Mouse (Mus musculus) embryonic facial prominence, embryonic 13.5 days (tissue): ENCODE data around the gene Akip1. TPM values are rescaled to one million over a fixed set of nuclear protein-coding genes. Genes with fewer than 3 reads are reported as not detected.

Source experiments
- ATAC-seq: fragments of 200-750 bp; cut with Nextera tagmentation; 2 replicates; pipeline ENCODE4 v1.8.0; 2017; ENCODE audit warnings: low read depth; ENCODE audit not compliant: insufficient number of reproducible peaks, insufficient read depth, low FRiP score, low TSS enrichment
- H3K27ac ChIP-seq: fragments of 300-500 bp; sonication (generic); 2 replicates; pipeline ENCODE4 v1.5.1; 2015; ENCODE audit warnings: moderate library complexity, mild to moderate bottlenecking, inconsistent platforms
- H3K27me3 ChIP-seq: fragments of 300-500 bp; sonication (generic); 2 replicates; pipeline ENCODE4 v1.6.1; 2015; ENCODE audit warnings: mild to moderate bottlenecking, inconsistent platforms
- H3K36me3 ChIP-seq: fragments of 300-500 bp; sonication (generic); 2 replicates; pipeline ENCODE4 v1.6.1; 2015; ENCODE audit warnings: mild to moderate bottlenecking, inconsistent platforms
- H3K4me1 ChIP-seq: fragments of 300-500 bp; sonication (generic); 2 replicates; pipeline ENCODE4 v1.6.1; 2015; ENCODE audit warnings: inconsistent platforms
- H3K4me2 ChIP-seq: fragments of 300-500 bp; sonication (generic); 2 replicates; pipeline ENCODE4 v1.6.1; 2015; ENCODE audit warnings: moderate library complexity, mild to moderate bottlenecking, inconsistent platforms
- H3K4me3 ChIP-seq: fragments of 300-500 bp; sonication (generic); 2 replicates; pipeline ENCODE4 v1.5.1; 2015; ENCODE audit warnings: mild to moderate bottlenecking, inconsistent platforms
- H3K9ac ChIP-seq: fragments of 300-500 bp; sonication (generic); 2 replicates; pipeline ENCODE4 v1.6.1; 2015; ENCODE audit warnings: mild to moderate bottlenecking, inconsistent platforms
- H3K9me3 ChIP-seq: fragments of 300-500 bp; sonication (generic); 2 replicates; pipeline ENCODE4 v1.6.1; 2016; ENCODE audit warnings: inconsistent platforms
- WGBS: fragments of 180-500 bp; shearing (Covaris S2); methylation state at CpG from one replicate; pipeline ENCODE4 v1.1.7; 2015; ENCODE audit warnings: mixed read lengths; 5-methylcytosine and 5-hydroxymethylcytosine counted together
- polyA plus RNA-seq: library from polyadenylated mRNA; unstranded; fragments of >200 nt; fragmentation: Nextera tagmentation; extraction: Ambion mirVana; gene quantifications from 2 replicates; pipeline ENCODE4 v1.2.1, GENCODE M21; 2015

The Akip1 gene
- polyA plus RNA-seq, 1 experiment from 2014 or later, result 33.7 TPM

DNA sequence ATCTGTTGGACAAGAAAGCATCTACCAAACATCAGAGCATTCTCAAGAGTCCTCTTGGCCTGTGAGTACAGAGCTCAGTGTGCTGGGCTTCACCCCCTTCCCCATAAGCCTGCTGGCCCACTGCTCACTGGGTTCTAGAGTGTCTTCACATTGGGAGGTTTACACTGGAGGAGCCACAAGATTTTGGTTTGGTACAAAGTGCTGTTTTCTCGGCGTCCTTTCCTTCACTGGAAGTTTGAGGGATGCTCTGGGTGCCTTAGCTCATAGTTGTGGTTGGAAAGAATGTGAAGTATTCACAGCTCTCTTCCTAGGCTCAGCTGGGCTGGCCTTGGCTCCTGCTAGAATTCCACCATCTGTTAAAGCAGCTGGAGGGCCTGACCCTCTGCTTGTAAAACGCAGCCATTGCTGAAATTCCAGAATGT is 5.5 kb downstream of the Akip1 start:
- Histone ChIP-seq H3K9me3 (no peaks in the 10 kb centered on the region), H3K4me3 (no peak overlapping the region), H3K36me3 (peaks cover 32% of the 10 kb centered on the region), H3K4me2 (no peak overlapping the region), H3K4me1 (peaks cover 26% of the 10 kb centered on the region), H3K27ac (no peak overlapping the region), H3K9ac (no peak overlapping the region), H3K27me3 (no peaks in the 10 kb centered on the region)
- ATAC-seq, result peak; percentile 52; the same call in 1 of the 2 replicates
- 23% methylated on average over 3 of the region's 3 CpGs for WGBS

DNA sequence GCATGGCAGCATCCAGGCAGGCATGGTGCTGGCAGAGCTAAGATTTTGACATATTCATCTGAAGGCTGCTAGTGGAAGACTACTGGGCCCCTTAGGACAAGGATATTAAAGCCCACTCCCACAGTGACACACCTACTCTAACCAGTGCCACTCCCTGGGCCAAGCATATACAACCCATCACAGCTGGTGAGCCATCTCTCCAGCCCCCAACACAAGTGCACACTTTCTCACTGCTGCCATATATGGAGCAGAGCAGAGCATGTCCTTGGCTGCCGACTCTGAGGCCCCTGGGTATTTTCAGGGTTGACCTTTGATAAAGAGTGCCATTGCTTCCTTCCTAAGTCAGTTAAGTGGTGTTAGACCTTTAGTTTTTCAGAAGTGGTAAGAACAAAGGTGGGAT is 6.6 kb downstream of the Akip1 start:
- WGBS, result 71% methylated on average over 1 of the region's 1 CpGs
- ATAC-seq, result no peak

DNA sequence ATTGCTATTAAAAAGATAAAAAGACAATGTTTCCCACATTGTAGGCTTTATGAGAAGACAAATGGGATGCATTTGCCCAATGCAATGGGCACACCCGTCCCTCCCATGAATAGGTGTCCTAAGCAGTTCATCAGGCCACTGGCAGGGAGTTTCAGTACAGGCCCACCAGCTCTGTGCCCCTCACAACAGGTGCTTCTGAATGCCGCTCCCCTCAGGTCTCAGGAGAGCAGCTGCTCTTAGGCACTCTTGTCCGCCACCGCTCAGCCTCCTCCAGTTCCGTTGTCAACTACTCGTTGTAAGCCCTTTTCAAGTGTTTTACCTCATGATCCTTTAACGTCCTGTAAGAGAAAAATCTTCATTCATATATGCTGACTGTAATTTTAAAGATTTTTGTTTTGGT is 8.7 kb downstream of the Akip1 start:
- H3K27ac ChIP-seq, result no peak overlapping the region
- H3K4me2 ChIP-seq, result no peak overlapping the region
- H3K4me1 ChIP-seq, result peaks cover 12% of the 10 kb centered on the region
- H3K4me3 ChIP-seq, result no peak overlapping the region
- WGBS, result 88% methylated on average over 7 of the region's 7 CpGs
- no peaks in the 10 kb centered on the region for H3K27me3 ChIP-seq
- no peaks in the 10 kb centered on the region for H3K9me3 ChIP-seq
- H3K9ac ChIP-seq, result no peak overlapping the region
- peaks cover 32% of the 10 kb centered on the region for H3K36me3 ChIP-seq
- ATAC-seq, result no peak

More for the DNA sequence above, 6.6 kb downstream of the Akip1 start:
- Histone ChIP-seq H3K9me3 (no peaks in the 10 kb centered on the region), H3K9ac (no peak overlapping the region), H3K27ac (no peak overlapping the region), H3K36me3 (peaks cover 32% of the 10 kb centered on the region), H3K27me3 (no peaks in the 10 kb centered on the region), H3K4me1 (peaks cover 18% of the 10 kb centered on the region), H3K4me3 (no peak overlapping the region), H3K4me2 (no peak overlapping the region)

DNA sequence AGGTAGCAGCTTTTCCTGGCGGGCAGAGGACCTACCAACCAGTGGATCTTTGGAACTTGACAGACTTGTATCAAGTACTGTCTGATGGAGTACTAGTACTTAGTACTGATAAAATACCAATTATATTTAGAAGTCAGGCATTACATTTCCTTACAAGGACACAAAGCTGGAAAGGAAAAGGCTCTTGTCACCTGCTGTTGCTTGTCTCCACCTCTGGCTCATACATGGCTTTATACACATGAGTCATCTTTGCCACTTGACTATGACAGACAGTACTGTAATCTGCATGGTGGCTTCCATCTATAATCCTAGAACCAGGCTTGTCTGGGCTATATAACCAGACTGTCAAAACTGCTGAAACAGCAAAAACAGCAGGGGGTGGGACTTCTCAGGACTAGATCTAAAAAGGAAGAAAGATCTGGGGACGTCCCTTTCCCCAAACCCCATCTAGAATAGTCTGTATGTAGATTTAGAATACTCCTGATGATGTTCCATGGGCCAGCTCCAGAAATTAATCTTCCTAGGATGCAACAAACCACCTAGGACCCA is 10.0 kb downstream of the Akip1 start:
- WGBS, result 89% methylated on average over 2 of the region's 2 CpGs
- no peaks in the 10 kb centered on the region for H3K27me3 ChIP-seq
- no peak for ATAC-seq

DNA sequence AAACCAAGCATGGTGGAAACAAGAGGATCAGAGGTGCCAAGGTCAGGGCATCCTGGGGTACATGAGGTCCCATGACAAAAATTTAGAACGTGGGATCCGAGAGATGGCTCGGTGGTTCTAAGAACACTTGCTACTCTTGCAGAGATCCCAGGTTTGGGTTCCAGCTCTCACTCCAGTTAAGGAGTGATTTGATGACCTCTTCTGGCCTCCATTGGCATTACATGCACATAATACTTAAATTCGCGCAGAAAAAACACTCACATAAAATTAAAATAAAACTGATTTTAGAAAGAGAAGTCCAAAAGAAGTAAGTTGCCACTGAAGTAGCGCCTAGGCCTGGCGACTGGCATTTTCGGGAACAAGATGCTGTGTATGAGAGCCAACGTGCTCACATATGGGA is 15.8 kb downstream of the Akip1 start:
- ATAC-seq, result no peak
- Histone ChIP-seq H3K9ac (no peak overlapping the region), H3K9me3 (no peaks in the 10 kb centered on the region), H3K36me3 (no peaks in the 10 kb centered on the region), H3K4me2 (no peak overlapping the region), H3K4me3 (no peak overlapping the region), H3K27ac (no peak overlapping the region), H3K4me1 (no peaks in the 10 kb centered on the region), H3K27me3 (no peaks in the 10 kb centered on the region)
- 61% methylated on average over 9 of the region's 9 CpGs for WGBS

More for the DNA sequence above, 10.0 kb downstream of the Akip1 start:
- Histone ChIP-seq H3K4me1 (peaks cover 6% of the 10 kb centered on the region), H3K9me3 (no peaks in the 10 kb centered on the region), H3K4me2 (no peak overlapping the region), H3K9ac (no peak overlapping the region), H3K27ac (no peak overlapping the region), H3K36me3 (peaks cover 32% of the 10 kb centered on the region), H3K4me3 (no peak overlapping the region)

DNA sequence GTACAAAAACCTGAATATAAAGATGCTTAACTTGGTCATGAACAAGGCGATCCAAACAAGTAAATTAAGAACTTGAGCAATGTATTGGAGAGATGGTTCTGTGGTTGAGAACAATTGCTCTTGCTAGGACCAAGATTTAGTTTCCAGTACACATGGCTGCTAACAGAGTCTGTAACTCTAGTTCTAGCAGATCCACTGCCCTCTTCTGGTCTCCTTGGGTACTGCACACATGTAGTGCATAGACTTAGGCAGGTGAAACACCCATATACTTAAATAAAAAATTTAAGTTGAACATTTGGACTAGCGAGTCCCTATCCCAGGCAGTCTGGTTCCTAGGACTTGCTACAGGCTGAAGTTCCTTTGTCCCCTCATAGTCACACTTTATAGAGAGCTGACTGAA is 19.1 kb downstream of the Akip1 start:
- H3K36me3 ChIP-seq, result no peaks in the 10 kb centered on the region
- WGBS, result 98% methylated on average over 2 of the region's 2 CpGs

DNA sequence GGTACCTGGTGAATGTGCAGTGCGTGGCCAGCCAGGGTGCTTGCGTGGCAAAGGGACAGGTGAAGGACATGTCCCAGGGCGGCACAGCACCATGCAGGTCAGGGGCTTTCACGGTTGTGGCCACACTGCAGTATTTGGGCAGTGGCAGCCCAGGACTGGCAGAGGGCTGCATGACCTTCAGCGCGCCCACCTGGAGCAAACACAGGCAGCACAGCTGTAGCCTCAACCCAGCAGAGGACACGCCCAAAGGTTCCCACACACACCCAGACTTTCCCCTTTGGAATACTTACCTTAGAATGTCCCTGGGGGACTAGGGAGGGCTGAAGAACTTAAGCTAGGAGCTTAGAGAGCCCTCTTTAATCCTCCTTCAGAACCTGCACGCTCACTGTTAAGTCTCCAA is 19.6 kb downstream of the Akip1 start:
- no peak overlapping the region for H3K9ac ChIP-seq
- WGBS, result 94% methylated on average over 8 of the region's 8 CpGs
- no peak overlapping the region for H3K4me2 ChIP-seq
- no peaks in the 10 kb centered on the region for H3K9me3 ChIP-seq
- no peaks in the 10 kb centered on the region for H3K4me1 ChIP-seq
- no peaks in the 10 kb centered on the region for H3K36me3 ChIP-seq
- no peak overlapping the region for H3K27ac ChIP-seq
- H3K27me3 ChIP-seq, result no peaks in the 10 kb centered on the region
- no peak overlapping the region for H3K4me3 ChIP-seq
- ATAC-seq, result no peak

More for the DNA sequence above, 19.1 kb downstream of the Akip1 start:
- no peak for ATAC-seq
- Histone ChIP-seq H3K27me3 (no peaks in the 10 kb centered on the region), H3K4me2 (no peak overlapping the region), H3K9ac (no peak overlapping the region), H3K4me3 (no peak overlapping the region), H3K9me3 (no peaks in the 10 kb centered on the region), H3K4me1 (no peaks in the 10 kb centered on the region), H3K27ac (no peak overlapping the region)

DNA sequence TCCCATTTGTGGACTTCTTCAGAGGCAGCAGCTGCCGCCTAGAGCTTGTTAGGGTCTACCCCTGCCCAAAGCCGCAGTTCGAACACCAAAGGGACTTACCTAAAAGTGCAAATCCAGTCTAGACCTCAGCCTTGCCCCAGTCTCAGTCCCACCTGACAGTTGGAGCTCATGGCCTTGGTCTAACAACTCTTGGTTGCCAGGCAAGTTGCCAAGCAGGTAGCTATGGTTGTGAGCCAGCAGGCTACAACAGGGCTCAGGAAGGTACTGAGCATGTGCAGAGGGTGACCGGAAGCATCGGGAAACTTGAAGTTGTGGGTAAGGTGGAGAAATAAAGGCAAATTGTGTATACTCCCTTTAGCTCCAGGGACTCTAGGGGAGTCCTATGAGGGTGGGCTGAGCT is 20.2 kb downstream of the Akip1 start, which contains the start of gene BC051019:
BC051019 (minus strand) TSS at position 154 of the 400 bp plus-strand sequence.
- H3K4me2 ChIP-seq, result no peak within 1 kb of the TSS
- H3K4me3 ChIP-seq, result no peak within 1 kb of the TSS
- no peak for ATAC-seq
- no peaks in the 10 kb centered on the region for H3K36me3 ChIP-seq
- H3K27ac ChIP-seq, result no peak within 1 kb of the TSS
- H3K9me3 ChIP-seq, result no peaks in the 10 kb centered on the region
- H3K4me1 ChIP-seq, result no peaks in the 10 kb centered on the region
- H3K27me3 ChIP-seq, result no peaks in the 10 kb centered on the region
- H3K9ac ChIP-seq, result no peak within 1 kb of the TSS
- WGBS, result 94% methylated on average over 5 of the region's 5 CpGs

DNA sequence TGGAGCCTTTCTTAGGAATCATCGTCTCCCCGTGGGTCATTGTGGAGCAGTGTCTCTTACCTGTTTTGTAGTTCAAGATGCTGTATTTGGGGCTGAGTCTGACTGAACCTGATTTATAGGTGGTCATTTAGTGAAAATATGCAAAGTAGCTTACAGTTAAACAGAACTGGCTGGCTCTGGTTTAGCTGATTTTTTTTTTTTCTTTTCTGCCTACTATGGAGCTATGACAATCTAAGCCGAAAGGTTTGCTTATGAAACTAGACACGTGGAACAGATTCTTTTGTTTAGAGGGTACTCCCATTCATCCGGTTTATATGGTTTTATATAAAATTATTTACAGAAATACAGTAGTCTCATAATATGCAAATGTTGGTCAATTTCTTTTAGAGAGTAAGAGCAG is 28.1 kb downstream of the Akip1 start, which contains the start of gene Ascl3:
Ascl3 (minus strand) TSS at position 101 of the 400 bp plus-strand sequence.
- Histone ChIP-seq H3K4me3 (no peak within 1 kb of the TSS), H3K9ac (no peak within 1 kb of the TSS), H3K27me3 (no peaks in the 10 kb centered on the region), H3K27ac (no peak within 1 kb of the TSS), H3K4me2 (no peak within 1 kb of the TSS), H3K36me3 (peaks cover 19% of the 10 kb centered on the region), H3K4me1 (peaks cover 13% of the 10 kb centered on the region), H3K9me3 (no peaks in the 10 kb centered on the region)
- ATAC-seq, result no peak
- 65% methylated on average over 5 of the region's 5 CpGs for WGBS

DNA sequence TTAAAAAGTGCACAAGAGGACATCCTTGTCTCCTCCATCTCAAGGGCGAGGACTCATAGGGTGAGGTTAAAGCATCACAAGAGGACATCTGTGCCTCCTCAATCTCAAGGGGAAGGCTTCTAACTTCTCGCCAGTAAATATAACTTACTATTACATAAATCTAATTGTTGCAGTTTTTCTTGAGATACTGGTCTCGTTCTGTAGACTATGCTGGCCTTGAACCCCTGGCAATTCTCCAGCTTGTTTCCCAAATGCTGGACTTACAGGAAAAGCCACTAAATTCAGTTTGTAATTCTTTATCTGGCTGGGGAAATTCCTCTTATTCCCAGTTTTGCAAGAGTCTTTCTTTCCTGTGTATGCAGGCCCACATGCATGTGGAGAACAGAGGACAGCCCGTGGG is 31.3 kb downstream of the Akip1 start:
- Histone ChIP-seq H3K9ac (no peak overlapping the region), H3K27ac (no peak overlapping the region), H3K4me1 (peaks cover 13% of the 10 kb centered on the region), H3K4me2 (no peak overlapping the region), H3K36me3 (peaks cover 30% of the 10 kb centered on the region), H3K27me3 (no peaks in the 10 kb centered on the region), H3K9me3 (no peaks in the 10 kb centered on the region), H3K4me3 (no peak overlapping the region)
- WGBS, result 85% methylated on average over 4 of the region's 4 CpGs
- ATAC-seq, result no peak

DNA sequence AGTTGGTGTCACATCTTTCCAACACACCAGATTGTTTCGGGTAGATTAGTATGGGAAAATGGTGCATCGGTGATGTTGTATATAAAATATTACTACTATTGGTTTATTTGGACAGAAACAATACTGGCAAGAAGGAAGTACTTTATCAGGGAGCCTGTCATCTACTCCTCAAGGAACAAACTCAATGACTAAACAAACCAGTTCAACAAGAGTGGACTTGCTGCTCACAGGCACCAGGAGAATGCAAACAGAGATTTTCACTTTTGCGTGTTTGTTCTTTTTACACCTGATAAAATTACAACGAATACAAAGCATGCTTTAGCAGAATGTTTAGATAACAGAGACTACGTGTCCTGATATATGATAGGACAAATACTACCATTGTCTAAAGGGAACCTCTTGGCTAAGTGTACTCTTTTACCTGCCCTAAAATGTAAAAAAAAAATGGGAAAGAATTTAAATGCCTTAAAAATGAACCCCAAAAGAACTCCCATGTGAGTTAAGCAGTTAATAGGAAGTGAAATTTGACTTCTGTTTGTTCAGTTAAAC is 36.4 kb downstream of the Akip1 start:
- H3K4me1 ChIP-seq, result no peaks in the 10 kb centered on the region; the same call in 1 of the 2 replicates
- WGBS, result 70% methylated on average over 5 of the region's 5 CpGs
- ATAC-seq, result no peak
- H3K27me3 ChIP-seq, result no peaks in the 10 kb centered on the region
- H3K4me2 ChIP-seq, result no peak overlapping the region
- H3K9ac ChIP-seq, result no peak overlapping the region
- no peaks in the 10 kb centered on the region for H3K9me3 ChIP-seq
- H3K4me3 ChIP-seq, result no peak overlapping the region
- H3K36me3 ChIP-seq, result peaks cover 44% of the 10 kb centered on the region
- H3K27ac ChIP-seq, result no peak overlapping the region

DNA sequence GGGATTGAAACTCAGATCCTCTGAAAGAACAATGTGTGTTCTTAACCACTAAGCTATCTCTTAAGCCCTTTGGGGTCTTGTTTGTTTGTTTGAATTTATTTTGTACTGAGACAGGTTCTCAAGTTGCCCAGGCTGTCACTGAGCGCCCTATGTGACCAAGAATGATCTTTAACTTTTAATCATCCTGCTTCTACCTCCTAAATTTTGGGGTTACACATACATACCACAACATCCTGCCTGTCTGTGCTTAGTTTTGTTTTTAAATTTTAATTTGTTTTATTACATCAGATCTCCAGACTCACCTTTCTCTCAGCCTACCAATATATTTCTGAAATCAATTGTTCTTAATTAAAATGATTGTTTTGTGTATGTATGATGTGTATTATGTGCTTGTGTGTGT is 37.6 kb downstream of the Akip1 start:
- 83% methylated on average over 1 of the region's 1 CpGs for WGBS
- peaks cover 43% of the 10 kb centered on the region for H3K36me3 ChIP-seq

More for the DNA sequence above, 37.6 kb downstream of the Akip1 start:
- no peaks in the 10 kb centered on the region for H3K9me3 ChIP-seq
- H3K4me1 ChIP-seq, result no peaks in the 10 kb centered on the region; the same call in 1 of the 2 replicates
- no peak overlapping the region for H3K4me2 ChIP-seq
- H3K27ac ChIP-seq, result peak overlapping the region; percentile 2; the same call in 1 of the 2 replicates
- H3K4me3 ChIP-seq, result no peak overlapping the region
- H3K9ac ChIP-seq, result no peak overlapping the region
- H3K27me3 ChIP-seq, result no peaks in the 10 kb centered on the region
- no peak for ATAC-seq
